Mouse (Mus musculus) midbrain, embryonic 15.5 days (tissue): ENCODE measurements around the gene Fam133b. TPM values are rescaled to one million over a fixed set of nuclear protein-coding genes. Genes with fewer than 3 reads are reported as not detected.
A peak's percentile ranks its signal among the peaks of the same experiment; 100 is the strongest.

Experiments
- ATAC-seq: fragments of 200-750 bp; cut with Nextera tagmentation; replicated peaks from 2 replicates; pipeline ENCODE4 v1.8.0; 2017; ENCODE audit warnings: moderate TSS enrichment
- H3K27ac ChIP-seq: fragments of 300-500 bp; sonication (generic); 2 replicates; pipeline ENCODE4 v1.5.1; 2015; ENCODE audit warnings: mild to moderate bottlenecking, inconsistent platforms
- H3K27me3 ChIP-seq: fragments of 300-500 bp; sonication (generic); replicated peaks from 2 replicates; pipeline ENCODE4 v1.6.1; 2015; ENCODE audit warnings: inconsistent platforms
- H3K36me3 ChIP-seq: fragments of 300-500 bp; sonication (generic); replicated peaks from 2 replicates; pipeline ENCODE4 v1.6.1; 2015; ENCODE audit warnings: inconsistent platforms
- H3K4me1 ChIP-seq: fragments of 300-500 bp; sonication (generic); 2 replicates; pipeline ENCODE4 v1.6.1; 2015; ENCODE audit warnings: inconsistent platforms
- H3K4me2 ChIP-seq: fragments of 300-500 bp; sonication (generic); 2 replicates; pipeline ENCODE4 v1.6.1; 2015; ENCODE audit warnings: inconsistent platforms, mild to moderate bottlenecking, moderate library complexity
- H3K4me3 ChIP-seq: fragments of 300-500 bp; sonication (generic); 2 replicates; pipeline ENCODE4 v1.5.1; 2015; ENCODE audit warnings: mild to moderate bottlenecking, inconsistent platforms
- H3K9ac ChIP-seq: fragments of 300-500 bp; sonication (generic); 2 replicates; pipeline ENCODE4 v1.6.1; 2015; ENCODE audit warnings: mild to moderate bottlenecking, inconsistent platforms
- H3K9me3 ChIP-seq: fragments of 300-500 bp; sonication (generic); 2 replicates; pipeline ENCODE4 v1.6.1; 2016; ENCODE audit warnings: inconsistent platforms
- WGBS: fragments of 180-500 bp; shearing (Covaris S2); methylation state at CpG from one replicate; pipeline ENCODE4 v1.1.7; 2015; ENCODE audit warnings: mixed read lengths; 5-methylcytosine and 5-hydroxymethylcytosine counted together
- polyA plus RNA-seq: library from polyadenylated mRNA; unstranded; fragments of >200 nt; fragmentation: Nextera tagmentation; extraction: Ambion mirVana; gene quantifications from 2 replicates; pipeline ENCODE4 v1.2.1, GENCODE M21; 2015

Gene Fam133b
- 20.7 and 25.9 TPM in 2 replicates for polyA plus RNA-seq

DNA sequence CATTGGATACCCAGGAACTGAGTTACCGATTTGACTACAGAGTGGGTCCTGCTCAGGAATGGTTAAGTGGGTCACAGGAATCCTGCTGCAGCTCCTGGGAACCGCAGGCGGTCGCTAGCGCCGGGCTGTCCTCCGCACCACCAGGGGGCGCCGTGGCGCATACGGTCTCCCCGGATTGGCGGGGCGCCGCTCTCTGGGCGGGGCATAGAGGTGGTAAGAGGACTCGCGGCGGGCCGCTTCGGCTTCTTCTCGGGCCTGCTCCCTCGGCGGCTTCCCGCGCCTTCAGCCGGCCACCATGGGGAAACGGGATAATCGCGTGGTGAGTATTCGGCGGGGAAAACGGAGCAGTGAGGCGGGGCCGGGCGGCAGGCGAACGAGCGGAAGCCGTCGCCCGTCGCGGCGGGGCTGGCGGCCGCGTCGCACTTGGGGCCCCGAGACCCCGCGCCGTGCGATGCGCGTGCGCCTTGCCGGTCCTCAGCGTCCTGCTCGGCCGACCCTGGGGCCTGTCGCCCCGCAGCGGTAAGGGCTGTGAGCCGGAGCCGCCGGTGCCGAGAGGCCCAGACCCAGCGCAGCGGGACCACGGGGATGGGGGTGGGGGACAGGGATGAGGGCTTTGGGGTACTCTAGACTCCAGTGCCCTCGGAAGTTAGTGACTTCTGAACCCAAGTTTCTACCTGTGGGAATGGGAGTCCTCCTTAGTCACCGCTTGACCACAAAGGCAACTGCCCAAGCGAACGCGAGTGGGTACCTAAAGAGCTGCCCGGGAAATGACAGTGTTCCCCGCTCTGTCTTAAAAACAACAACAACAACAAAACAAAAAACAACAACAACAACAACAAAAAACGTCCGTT is at the start of gene Fam133b:
Gene Fam133b (plus strand): TSS at position 205 of the 851 bp plus-strand sequence.
- under 1% methylated on average over 68 of the region's 80 CpGs for WGBS
- peak; percentile 98 for ATAC-seq

DNA sequence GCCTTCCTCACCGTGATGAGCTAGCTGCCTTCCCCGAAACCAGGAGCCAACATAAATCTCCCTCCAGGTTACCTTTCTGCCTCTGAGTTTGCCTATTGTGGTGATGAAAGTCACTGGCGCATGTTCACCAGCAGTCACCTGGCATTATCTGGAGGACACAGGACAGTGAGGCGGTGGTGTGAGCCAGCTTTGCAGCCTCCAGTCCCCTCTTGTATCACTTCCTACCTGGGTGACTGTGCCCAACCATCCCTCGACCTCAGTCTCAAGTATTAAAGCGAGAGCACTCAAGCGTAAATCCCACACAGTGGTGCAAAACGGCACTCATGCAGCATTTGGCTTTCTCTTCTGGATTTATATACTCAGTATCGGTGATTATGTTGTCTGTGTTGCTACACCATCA is 49.7 kb upstream of the Fam133b start:
- Histone ChIP-seq H3K4me2 (no peak overlapping the region), H3K4me3 (no peak overlapping the region), H3K36me3 (no peaks in the 10 kb centered on the region), H3K27me3 (no peaks in the 10 kb centered on the region), H3K9ac (no peak overlapping the region), H3K4me1 (no peaks in the 10 kb centered on the region), H3K9me3 (no peaks in the 10 kb centered on the region), H3K27ac (no peak overlapping the region)
- ATAC-seq = no peak
- 90% methylated on average over 9 of the region's 9 CpGs for WGBS

More for the DNA sequence above, at the start of gene Fam133b:
- H3K4me3 ChIP-seq = peak within 1 kb of the TSS; percentile 94
- H3K36me3 ChIP-seq = no peaks in the 10 kb centered on the region
- peaks cover 19% of the 10 kb centered on the region for H3K4me1 ChIP-seq
- H3K4me2 ChIP-seq = peak within 1 kb of the TSS; percentile 68
- no peaks in the 10 kb centered on the region for H3K9me3 ChIP-seq
- peak within 1 kb of the TSS; percentile 84 for H3K9ac ChIP-seq
- H3K27me3 ChIP-seq = no peaks in the 10 kb centered on the region
- peak within 1 kb of the TSS; percentile 90 for H3K27ac ChIP-seq

DNA sequence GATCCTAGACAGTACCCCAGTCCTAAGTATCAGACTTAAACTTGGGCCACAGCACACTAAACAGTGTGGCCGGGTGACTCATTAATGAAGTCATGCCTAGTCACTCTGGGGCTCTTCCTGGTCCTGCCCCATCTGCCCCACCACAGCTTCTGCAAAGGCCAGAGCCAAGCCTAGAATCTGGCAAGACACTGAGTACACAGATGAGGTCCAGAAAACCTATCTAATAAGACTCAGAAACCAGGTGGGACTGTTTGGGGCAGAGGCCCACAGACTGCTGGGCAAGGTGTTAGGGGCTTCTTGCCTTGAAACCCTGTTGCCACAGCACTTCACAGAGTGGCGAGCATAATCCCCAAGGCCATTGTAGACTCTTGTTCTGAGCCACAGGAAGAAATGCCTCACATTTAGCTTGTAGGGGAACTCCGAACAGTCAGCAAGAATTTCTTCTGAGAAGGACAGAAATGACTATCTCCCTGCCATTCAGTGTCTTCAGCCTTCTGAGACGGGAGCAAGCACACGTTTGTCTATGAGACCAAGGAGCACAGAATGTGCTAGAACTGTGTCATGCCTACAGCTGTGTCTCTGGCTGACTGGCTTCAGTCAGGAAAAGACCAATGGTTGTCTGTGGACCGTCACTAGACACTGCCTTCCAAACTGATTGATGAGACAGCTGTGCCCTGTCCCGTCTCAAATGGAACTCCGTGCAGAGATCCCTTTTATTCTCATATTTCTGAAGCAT is 49.0 kb upstream of the Fam133b start:
- H3K36me3 ChIP-seq = no peaks in the 10 kb centered on the region
- H3K4me2 ChIP-seq = no peak overlapping the region
- no peak overlapping the region for H3K9ac ChIP-seq
- WGBS = 84% methylated on average over 8 of the region's 8 CpGs
- no peak for ATAC-seq
- no peak overlapping the region for H3K4me3 ChIP-seq
- no peaks in the 10 kb centered on the region for H3K9me3 ChIP-seq
- no peaks in the 10 kb centered on the region for H3K4me1 ChIP-seq
- H3K27me3 ChIP-seq = no peaks in the 10 kb centered on the region
- no peak overlapping the region for H3K27ac ChIP-seq

DNA sequence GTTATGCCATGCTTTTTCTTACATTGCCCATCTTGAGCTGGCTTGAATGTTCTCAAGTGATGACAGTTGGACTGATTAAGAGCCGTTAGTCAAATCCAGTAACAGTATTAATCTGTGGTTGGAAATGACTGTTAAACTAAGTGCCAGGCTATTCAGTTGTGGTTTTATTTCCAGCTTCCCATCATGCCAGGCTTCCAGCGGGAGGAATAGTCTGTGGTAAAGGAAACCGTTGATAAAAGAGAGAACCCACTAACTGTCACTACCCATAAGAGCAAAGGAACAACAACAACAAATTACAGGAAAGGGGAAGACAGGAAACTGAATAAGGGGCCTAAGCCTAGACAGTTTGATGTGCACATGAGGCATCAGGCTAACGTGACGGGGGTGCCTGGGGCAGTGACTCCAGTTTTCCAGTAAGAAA is 46.1 kb upstream of the Fam133b start:
- H3K36me3 ChIP-seq = no peaks in the 10 kb centered on the region
- no peak overlapping the region for H3K4me3 ChIP-seq
- no peak for ATAC-seq
- no peak overlapping the region for H3K9ac ChIP-seq
- no peak overlapping the region for H3K27ac ChIP-seq
- H3K9me3 ChIP-seq = no peaks in the 10 kb centered on the region
- H3K4me2 ChIP-seq = no peak overlapping the region
- no peaks in the 10 kb centered on the region for H3K4me1 ChIP-seq
- no peaks in the 10 kb centered on the region for H3K27me3 ChIP-seq
- WGBS = 89% methylated on average over 5 of the region's 5 CpGs

DNA sequence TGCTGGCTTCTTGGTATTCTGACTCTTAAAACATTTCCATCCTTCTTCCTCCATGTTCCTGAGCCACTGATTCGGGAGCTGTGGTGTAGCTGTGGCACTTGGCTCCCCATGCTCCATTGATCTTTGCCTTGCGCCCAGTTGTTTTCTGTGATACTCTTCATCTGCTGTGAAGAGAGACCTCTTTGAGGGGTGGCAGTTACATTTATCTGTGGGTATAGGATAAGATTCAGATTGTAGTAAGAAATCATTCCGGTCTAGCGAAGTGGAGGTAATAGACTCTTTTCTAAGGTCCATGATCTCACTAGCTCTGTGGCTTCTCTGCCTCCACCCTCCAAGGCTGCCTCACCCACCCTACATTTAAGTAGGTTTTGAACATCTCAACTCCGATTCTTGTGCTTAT is 43.3 kb upstream of the Fam133b start:
- Histone ChIP-seq H3K4me3 (no peak overlapping the region), H3K27me3 (no peaks in the 10 kb centered on the region), H3K27ac (no peak overlapping the region), H3K9me3 (no peaks in the 10 kb centered on the region), H3K9ac (no peak overlapping the region), H3K4me1 (no peaks in the 10 kb centered on the region), H3K4me2 (no peak overlapping the region), H3K36me3 (no peaks in the 10 kb centered on the region)
- WGBS = 92% methylated on average over 5 of the region's 5 CpGs
- ATAC-seq = no peak

DNA sequence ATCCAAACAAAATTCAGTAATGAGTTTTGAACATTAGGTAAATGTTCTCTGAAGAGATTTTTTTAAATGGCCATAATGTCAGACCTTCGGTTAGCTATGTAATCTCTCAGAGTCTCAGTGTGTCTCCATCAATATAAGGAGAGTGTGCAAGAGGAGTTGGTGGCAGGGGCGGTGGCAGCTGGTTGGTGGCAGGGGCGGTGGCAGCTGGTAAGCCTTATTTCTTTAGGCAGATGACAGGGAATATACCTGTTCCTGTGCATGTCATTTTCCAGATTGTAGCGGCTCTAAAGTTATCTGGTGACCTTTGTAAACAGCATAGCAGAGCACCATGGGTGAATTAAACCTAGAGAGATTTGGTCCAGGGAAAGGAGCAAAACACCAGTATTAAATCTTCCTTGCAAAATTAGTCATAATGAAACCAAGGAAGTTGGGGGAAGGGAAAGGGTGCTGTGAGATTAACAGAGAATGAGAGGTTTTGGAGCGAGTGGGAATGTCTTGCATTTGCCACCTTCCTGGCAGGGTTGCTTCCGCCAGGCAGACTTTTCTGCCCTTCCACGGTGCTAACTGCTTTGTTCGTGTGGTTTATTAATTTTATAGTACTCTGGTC is 42.6 kb upstream of the Fam133b start:
- Histone ChIP-seq H3K4me3 (no peak overlapping the region), H3K36me3 (no peaks in the 10 kb centered on the region), H3K4me2 (no peak overlapping the region), H3K9ac (no peak overlapping the region), H3K4me1 (no peaks in the 10 kb centered on the region), H3K27ac (no peak overlapping the region), H3K27me3 (no peaks in the 10 kb centered on the region), H3K9me3 (no peaks in the 10 kb centered on the region)
- no peak for ATAC-seq
- WGBS = 79% methylated on average over 8 of the region's 8 CpGs

DNA sequence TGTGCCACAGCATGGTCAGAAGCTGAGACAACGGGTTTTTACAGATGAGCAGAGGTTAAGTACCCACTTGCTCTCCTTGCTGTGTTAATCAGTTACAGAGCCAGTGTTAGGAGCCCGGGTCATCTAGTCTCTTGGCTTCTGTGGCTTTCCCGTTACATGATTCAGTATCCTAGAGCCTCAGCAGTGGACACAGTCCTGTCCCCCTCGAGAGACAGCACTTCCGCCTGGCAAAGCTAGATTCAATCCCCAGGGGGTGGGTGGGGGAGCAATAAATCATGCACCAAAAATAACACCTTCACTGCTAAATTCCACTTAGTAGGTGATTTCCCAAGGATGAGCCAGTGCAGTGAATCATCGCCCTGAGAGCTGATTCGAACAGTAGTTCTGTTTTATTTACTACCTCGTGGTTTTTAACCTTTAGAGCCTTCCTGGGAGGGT is 42.0 kb upstream of the Fam133b start:
- Histone ChIP-seq H3K4me2 (no peak overlapping the region), H3K27ac (no peak overlapping the region), H3K36me3 (no peaks in the 10 kb centered on the region), H3K9ac (no peak overlapping the region), H3K27me3 (no peaks in the 10 kb centered on the region), H3K4me3 (no peak overlapping the region), H3K4me1 (no peaks in the 10 kb centered on the region), H3K9me3 (no peaks in the 10 kb centered on the region)
- ATAC-seq = no peak
- WGBS = 70% methylated on average over 8 of the region's 8 CpGs

DNA sequence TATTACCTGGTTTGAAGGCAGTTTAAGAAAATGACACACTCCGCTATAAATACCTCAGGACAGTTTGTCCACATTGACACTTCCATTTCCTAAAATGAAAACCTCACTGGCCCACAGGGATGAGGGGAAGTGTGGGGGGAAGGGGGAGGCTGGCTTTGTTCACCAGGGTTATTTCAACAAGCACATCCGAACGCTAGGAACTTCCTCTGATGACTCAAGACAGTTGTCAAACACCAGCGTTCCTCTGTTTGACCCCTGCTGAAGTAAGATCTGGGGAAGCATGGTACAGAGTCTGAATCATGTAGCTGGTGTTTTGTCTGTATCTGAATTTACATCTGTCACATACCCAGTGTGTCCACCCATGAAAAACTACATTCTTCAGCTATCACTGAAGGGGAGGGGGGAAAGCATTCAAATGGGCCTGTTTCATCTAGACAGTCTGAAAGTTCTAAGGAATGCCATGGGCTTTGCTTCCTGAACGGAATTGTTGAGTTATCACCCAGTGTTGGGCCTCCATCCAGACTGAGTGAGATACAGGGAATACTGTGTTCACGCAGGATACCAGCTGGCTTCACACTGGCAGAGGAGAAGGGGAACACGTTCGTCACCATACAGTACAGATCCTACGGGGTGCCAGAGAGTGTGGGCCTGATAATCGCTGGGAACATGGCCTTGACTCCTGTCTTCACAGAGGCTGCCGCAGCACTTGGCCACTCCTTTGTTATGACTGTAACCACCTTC is 40.9 kb upstream of the Fam133b start:
- no peak overlapping the region for H3K27ac ChIP-seq
- H3K9me3 ChIP-seq = no peaks in the 10 kb centered on the region
- no peaks in the 10 kb centered on the region for H3K36me3 ChIP-seq
- H3K4me3 ChIP-seq = no peak overlapping the region
- no peak overlapping the region for H3K9ac ChIP-seq
- no peaks in the 10 kb centered on the region for H3K27me3 ChIP-seq
- no peaks in the 10 kb centered on the region for H3K4me1 ChIP-seq
- 76% methylated on average over 11 of the region's 11 CpGs for WGBS
- no peak for ATAC-seq
- no peak overlapping the region for H3K4me2 ChIP-seq

DNA sequence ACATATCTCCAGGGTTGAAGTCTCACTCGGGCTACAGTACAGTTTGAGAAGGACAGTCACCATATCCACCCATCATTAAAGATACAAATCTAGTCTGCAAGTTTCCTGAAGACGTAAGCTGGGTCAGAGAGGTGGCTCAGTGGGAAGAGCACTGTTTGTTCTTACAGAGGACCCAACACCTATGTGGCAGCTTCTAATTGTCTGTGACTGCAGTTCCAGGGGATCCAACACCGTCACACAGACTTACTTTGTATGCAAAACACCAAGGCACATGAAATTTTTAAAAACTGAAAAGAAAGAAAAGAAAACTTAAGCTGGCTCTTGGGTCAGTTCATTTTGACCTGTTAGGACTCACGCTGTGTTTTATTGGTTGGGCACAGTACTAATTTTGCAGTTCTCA is 40.3 kb upstream of the Fam133b start:
- no peaks in the 10 kb centered on the region for H3K27me3 ChIP-seq
- no peaks in the 10 kb centered on the region for H3K36me3 ChIP-seq
- ATAC-seq = no peak
- H3K4me3 ChIP-seq = no peak overlapping the region
- no peak overlapping the region for H3K27ac ChIP-seq
- no peak overlapping the region for H3K4me2 ChIP-seq
- H3K4me1 ChIP-seq = no peaks in the 10 kb centered on the region
- H3K9ac ChIP-seq = no peak overlapping the region
- no peaks in the 10 kb centered on the region for H3K9me3 ChIP-seq
- 81% methylated on average over 4 of the region's 4 CpGs for WGBS

DNA sequence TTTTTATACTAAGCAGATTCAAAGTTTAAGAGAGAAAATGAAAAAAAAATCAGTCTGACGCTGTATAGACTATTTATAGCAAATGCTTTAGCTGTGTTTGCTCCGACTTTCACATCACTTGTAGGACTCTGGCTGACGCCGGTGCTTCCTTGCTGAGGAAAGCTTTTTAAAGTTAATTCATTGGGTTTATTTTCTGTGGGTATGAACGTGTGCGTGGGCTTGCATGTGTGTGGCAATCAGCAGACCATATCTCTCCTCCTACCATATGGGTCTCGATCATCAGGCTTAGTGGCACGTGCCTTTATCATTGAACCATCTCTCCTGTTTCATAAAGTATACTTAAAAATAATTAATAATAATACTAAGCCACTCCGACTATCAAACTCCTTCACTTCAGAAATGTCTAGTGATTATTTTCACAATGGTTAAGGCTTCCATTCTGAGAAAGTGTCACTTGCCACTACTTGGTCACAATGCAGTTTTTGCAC is 39.8 kb upstream of the Fam133b start:
- 89% methylated on average over 9 of the region's 9 CpGs for WGBS
- Histone ChIP-seq H3K9me3 (no peaks in the 10 kb centered on the region), H3K4me3 (no peak overlapping the region), H3K4me2 (no peak overlapping the region), H3K9ac (no peak overlapping the region), H3K36me3 (no peaks in the 10 kb centered on the region), H3K27me3 (no peaks in the 10 kb centered on the region), H3K27ac (no peak overlapping the region), H3K4me1 (no peaks in the 10 kb centered on the region)
- ATAC-seq = no peak

DNA sequence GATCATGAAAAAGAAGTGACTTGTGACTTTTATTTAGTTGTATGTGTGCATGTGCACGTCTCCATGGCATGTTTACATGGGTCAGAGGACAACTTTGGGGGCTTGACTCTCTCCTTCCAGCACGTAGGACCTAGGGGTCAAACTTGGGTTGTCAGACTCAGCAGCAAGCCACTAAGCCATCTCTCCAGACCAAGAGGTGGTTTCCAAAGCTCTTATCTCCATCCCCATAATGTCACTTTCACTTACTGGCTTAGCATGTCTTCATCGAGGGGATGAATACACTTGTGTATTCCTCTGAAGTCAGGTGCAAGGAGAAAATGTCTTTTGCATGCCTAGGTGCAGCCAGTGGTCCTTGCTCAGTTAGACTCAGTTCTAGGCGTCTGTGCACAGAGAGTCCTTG is 39.2 kb upstream of the Fam133b start:
- H3K27me3 ChIP-seq = no peaks in the 10 kb centered on the region
- no peak for ATAC-seq
- 70% methylated on average over 4 of the region's 4 CpGs for WGBS
- no peaks in the 10 kb centered on the region for H3K9me3 ChIP-seq
- no peaks in the 10 kb centered on the region for H3K4me1 ChIP-seq
- no peaks in the 10 kb centered on the region for H3K36me3 ChIP-seq
- no peak overlapping the region for H3K4me2 ChIP-seq
- H3K9ac ChIP-seq = no peak overlapping the region
- H3K4me3 ChIP-seq = no peak overlapping the region
- H3K27ac ChIP-seq = no peak overlapping the region

DNA sequence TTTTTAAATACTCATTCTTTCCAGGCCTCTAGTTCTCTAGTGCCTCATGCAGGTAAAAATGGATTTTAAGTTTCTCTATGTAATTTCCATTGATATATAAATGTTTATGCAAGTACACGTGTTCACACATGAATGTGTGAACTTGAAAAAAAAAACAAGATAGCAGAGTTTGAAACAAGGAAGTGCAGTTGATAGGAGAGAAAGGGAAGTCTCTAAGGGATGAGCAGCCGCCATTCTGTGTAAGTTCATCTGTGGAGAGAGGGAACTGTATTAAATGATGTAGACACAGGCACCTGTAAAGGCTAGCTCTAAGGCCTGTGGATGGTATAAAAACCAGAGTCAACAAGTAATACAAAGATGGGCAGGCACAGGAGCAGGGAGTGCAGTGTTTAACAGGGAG is 38.1 kb upstream of the Fam133b start:
- Histone ChIP-seq H3K4me2 (no peak overlapping the region), H3K9ac (no peak overlapping the region), H3K27me3 (no peaks in the 10 kb centered on the region), H3K4me1 (no peaks in the 10 kb centered on the region), H3K4me3 (no peak overlapping the region), H3K9me3 (no peaks in the 10 kb centered on the region), H3K36me3 (no peaks in the 10 kb centered on the region), H3K27ac (no peak overlapping the region)
- 84% methylated on average over 2 of the region's 2 CpGs for WGBS
- no peak for ATAC-seq
